Mouse (Mus musculus): Measurements from ENCODE around the gene Msl3l2. TPM values are rescaled to one million over a fixed set of nuclear protein-coding genes. Genes with fewer than 3 reads are reported as not detected.

The Msl3l2 gene
- polyA plus RNA-seq, 1 experiment from 2014 or later: 10.0 TPM

GRCm38 (mm10) chr10:56106996-56107334 is 248 bp downstream of the Msl3l2 start:
- 55% methylated on average over 1 of the region's 1 CpGs for WGBS
- ATAC-seq (ENCODE audit: insufficient read depth, low FRiP score, low TSS enrichment): peak; percentile 32; the same call in 1 of the 2 replicates
- H3K27ac ChIP-seq (ENCODE audit: low read depth, low read length): no peak overlapping the region
- H3K9me3 ChIP-seq (ENCODE audit: control insufficient read depth, low read length): no peaks in the 10 kb centered on the region
- no peaks in the 10 kb centered on the region for H3K27me3 ChIP-seq (ENCODE audit: control insufficient read depth, insufficient read depth, low read length)
- no peak for DNase-seq (ENCODE audit: low spot score)
- H3K9ac ChIP-seq (ENCODE audit: low read length): no peak overlapping the region
- H3K4me2 ChIP-seq (ENCODE audit: low read depth): no peak overlapping the region
- no peaks in the 10 kb centered on the region for H3K36me3 ChIP-seq (ENCODE audit: control insufficient read depth, insufficient read depth, low read length)
- no peaks in the 10 kb centered on the region for H3K4me1 ChIP-seq (ENCODE audit: control insufficient read depth, insufficient read depth, low read length)
- H3K4me3 ChIP-seq (ENCODE audit: low read depth, low read length): no peak overlapping the region

GRCm38 (mm10) chr10:56114951-56115635 is 8.4 kb downstream of the Msl3l2 start:
- Histone ChIP-seq H3K9me3 (ENCODE audit: control insufficient read depth, low read length) (no peaks in the 10 kb centered on the region), H3K36me3 (ENCODE audit: control insufficient read depth, insufficient read depth, low read length) (no peaks in the 10 kb centered on the region), H3K4me3 (ENCODE audit: low read depth, low read length) (peak overlapping the region; percentile 46), H3K4me2 (ENCODE audit: low read depth) (peak overlapping the region; percentile 68), H3K27ac (ENCODE audit: low read depth, low read length) (peak overlapping the region; percentile 70), H3K9ac (ENCODE audit: low read length) (peak overlapping the region; percentile 62), H3K4me1 (ENCODE audit: control insufficient read depth, insufficient read depth, low read length) (no peaks in the 10 kb centered on the region), H3K27me3 (ENCODE audit: control insufficient read depth, insufficient read depth, low read length) (no peaks in the 10 kb centered on the region)
- WGBS: 0% methylated on average over 39 of the region's 50 CpGs
- ATAC-seq (ENCODE audit: insufficient read depth, low FRiP score, low TSS enrichment): peak; percentile 90
- DNase-seq (ENCODE audit: low spot score): peak; percentile 82

- H3K4me1 ChIP-seq (ENCODE audit: control insufficient read depth, insufficient read depth, low read length): no peaks in the 10 kb centered on the region
- DNase-seq (ENCODE audit: low spot score): peak; percentile 56
- peak overlapping the region; percentile 70 for H3K27ac ChIP-seq (ENCODE audit: low read depth, low read length)
- peak overlapping the region; percentile 46 for H3K4me3 ChIP-seq (ENCODE audit: low read depth, low read length)
- H3K4me2 ChIP-seq (ENCODE audit: low read depth): peak overlapping the region; percentile 68
- H3K9me3 ChIP-seq (ENCODE audit: control insufficient read depth, low read length): no peaks in the 10 kb centered on the region
- H3K9ac ChIP-seq (ENCODE audit: low read length): peak overlapping the region; percentile 62
- no peaks in the 10 kb centered on the region for H3K36me3 ChIP-seq (ENCODE audit: control insufficient read depth, insufficient read depth, low read length)
- no peaks in the 10 kb centered on the region for H3K27me3 ChIP-seq (ENCODE audit: control insufficient read depth, insufficient read depth, low read length)
- ATAC-seq (ENCODE audit: insufficient read depth, low FRiP score, low TSS enrichment): peak; percentile 84
- 9% methylated on average over 27 of the region's 27 CpGs for WGBS
Measured at GRCm38 (mm10) chr10:56115636-56116180, 9.0 kb downstream of the Msl3l2 start.

DNA sequence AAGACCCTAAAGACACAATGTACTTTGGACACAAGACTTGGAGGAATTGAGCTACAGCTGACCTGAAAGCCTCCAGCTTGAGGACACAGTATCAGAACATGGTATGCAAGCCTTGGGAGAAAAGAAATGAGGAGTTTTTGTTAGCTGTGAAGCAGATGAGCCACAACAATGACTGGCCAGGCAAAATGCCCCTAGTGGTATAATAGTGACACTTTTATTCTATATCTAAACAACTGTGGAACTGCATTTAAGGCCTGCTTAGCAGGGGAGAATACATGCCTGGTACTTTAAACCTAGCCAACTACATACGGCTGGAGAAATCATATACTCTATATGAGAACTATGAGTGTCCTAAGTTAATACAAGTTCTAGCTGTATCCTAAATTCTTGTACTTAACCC is 20.3 kb downstream of the Msl3l2 start:
- Histone ChIP-seq H3K4me2 (ENCODE audit: low read depth) (no peak overlapping the region), H3K4me1 (ENCODE audit: control insufficient read depth, insufficient read depth, low read length) (no peaks in the 10 kb centered on the region), H3K4me3 (ENCODE audit: low read depth, low read length) (no peak overlapping the region), H3K27me3 (ENCODE audit: control insufficient read depth, insufficient read depth, low read length) (no peaks in the 10 kb centered on the region), H3K27ac (ENCODE audit: low read depth, low read length) (no peak overlapping the region), H3K9me3 (ENCODE audit: control insufficient read depth, low read length) (no peaks in the 10 kb centered on the region), H3K9ac (ENCODE audit: low read length) (no peak overlapping the region), H3K36me3 (ENCODE audit: control insufficient read depth, insufficient read depth, low read length) (no peaks in the 10 kb centered on the region)
- ATAC-seq (ENCODE audit: insufficient read depth, low FRiP score, low TSS enrichment) (no peak), DNase-seq (ENCODE audit: low spot score) (no peak)
- 94% methylated on average over 1 of the region's 1 CpGs for WGBS

DNA sequence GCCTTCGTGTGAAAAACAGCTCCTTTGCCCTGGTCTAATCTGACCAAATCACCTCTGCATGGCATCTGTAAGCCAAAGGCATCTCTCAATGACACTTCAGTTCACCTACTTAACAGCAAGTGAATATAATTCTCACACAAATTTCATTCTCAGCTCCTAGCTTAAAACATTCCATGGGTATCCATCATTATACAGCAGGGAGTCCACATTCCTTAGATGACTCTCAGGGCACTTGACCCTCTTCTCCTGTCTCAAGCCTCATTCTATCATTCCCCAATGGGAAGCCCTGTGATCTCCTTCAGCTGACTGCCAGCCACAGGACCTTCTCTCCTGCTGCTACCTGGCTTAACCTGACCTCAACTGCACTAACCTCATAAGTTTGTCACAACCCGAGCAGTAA is 22.9 kb downstream of the Msl3l2 start:
- no peak for ATAC-seq (ENCODE audit: insufficient read depth, low FRiP score, low TSS enrichment)
- no peak overlapping the region for H3K27ac ChIP-seq (ENCODE audit: low read depth, low read length)
- WGBS: 77% methylated on average over 2 of the region's 2 CpGs
- H3K4me2 ChIP-seq (ENCODE audit: low read depth): no peak overlapping the region
- no peak overlapping the region for H3K4me3 ChIP-seq (ENCODE audit: low read depth, low read length)
- H3K36me3 ChIP-seq (ENCODE audit: control insufficient read depth, insufficient read depth, low read length): no peaks in the 10 kb centered on the region
- no peaks in the 10 kb centered on the region for H3K27me3 ChIP-seq (ENCODE audit: control insufficient read depth, insufficient read depth, low read length)
- H3K4me1 ChIP-seq (ENCODE audit: control insufficient read depth, insufficient read depth, low read length): no peaks in the 10 kb centered on the region
- no peak for DNase-seq (ENCODE audit: low spot score)
- H3K9me3 ChIP-seq (ENCODE audit: control insufficient read depth, low read length): no peaks in the 10 kb centered on the region
- no peak overlapping the region for H3K9ac ChIP-seq (ENCODE audit: low read length)

DNA sequence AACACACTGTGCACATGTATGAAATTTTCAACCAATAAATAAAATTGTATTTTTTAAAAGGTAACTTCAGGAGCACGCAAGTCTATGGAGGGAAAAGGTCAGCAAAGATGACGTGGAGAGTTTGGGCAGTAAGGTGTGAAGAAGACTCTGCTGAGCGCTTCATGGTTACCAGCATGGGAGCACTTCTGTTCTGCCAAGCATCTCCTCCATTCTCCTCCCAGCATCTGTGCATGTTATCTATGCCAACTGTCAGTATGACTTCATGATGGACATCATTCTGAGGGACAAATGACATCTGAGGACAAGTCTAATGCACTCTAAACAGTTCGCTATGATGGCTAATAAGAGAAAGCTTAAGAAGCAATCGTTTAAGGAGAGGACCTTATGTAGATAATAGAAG is 30.5 kb downstream of the Msl3l2 start:
- Histone ChIP-seq H3K27me3 (ENCODE audit: control insufficient read depth, insufficient read depth, low read length) (no peaks in the 10 kb centered on the region), H3K4me2 (ENCODE audit: low read depth) (no peak overlapping the region), H3K27ac (ENCODE audit: low read depth, low read length) (no peak overlapping the region), H3K36me3 (ENCODE audit: control insufficient read depth, insufficient read depth, low read length) (no peaks in the 10 kb centered on the region), H3K9me3 (ENCODE audit: control insufficient read depth, low read length) (no peaks in the 10 kb centered on the region), H3K4me1 (ENCODE audit: control insufficient read depth, insufficient read depth, low read length) (no peaks in the 10 kb centered on the region), H3K4me3 (ENCODE audit: low read depth, low read length) (no peak overlapping the region), H3K9ac (ENCODE audit: low read length) (no peak overlapping the region)
- ATAC-seq (ENCODE audit: insufficient read depth, low FRiP score, low TSS enrichment): no peak
- no peak for DNase-seq (ENCODE audit: low spot score)
- 96% methylated on average over 5 of the region's 5 CpGs for WGBS

GRCm38 (mm10) chr10:56148920-56149319 is 42.2 kb downstream of the Msl3l2 start:
- Histone ChIP-seq H3K4me1 (ENCODE audit: control insufficient read depth, insufficient read depth, low read length) (no peaks in the 10 kb centered on the region), H3K36me3 (ENCODE audit: control insufficient read depth, insufficient read depth, low read length) (no peaks in the 10 kb centered on the region), H3K4me2 (ENCODE audit: low read depth) (no peak overlapping the region), H3K4me3 (ENCODE audit: low read depth, low read length) (no peak overlapping the region), H3K27me3 (ENCODE audit: control insufficient read depth, insufficient read depth, low read length) (no peaks in the 10 kb centered on the region), H3K27ac (ENCODE audit: low read depth, low read length) (no peak overlapping the region), H3K9ac (ENCODE audit: low read length) (no peak overlapping the region), H3K9me3 (ENCODE audit: control insufficient read depth, low read length) (no peaks in the 10 kb centered on the region)
- DNase-seq (ENCODE audit: low spot score) (no peak), ATAC-seq (ENCODE audit: insufficient read depth, low FRiP score, low TSS enrichment) (no peak)
- WGBS: 95% methylated on average over 3 of the region's 3 CpGs

GRCm38 (mm10) chr10:56156956-56157355 is 50.2 kb downstream of the Msl3l2 start:
- 92% methylated on average over 3 of the region's 3 CpGs for WGBS
- DNase-seq (ENCODE audit: low spot score) (no peak), ATAC-seq (ENCODE audit: insufficient read depth, low FRiP score, low TSS enrichment) (no peak)
- H3K9ac ChIP-seq (ENCODE audit: low read length): no peak overlapping the region
- H3K4me2 ChIP-seq (ENCODE audit: low read depth): no peak overlapping the region
- H3K27me3 ChIP-seq (ENCODE audit: control insufficient read depth, insufficient read depth, low read length): no peaks in the 10 kb centered on the region
- H3K27ac ChIP-seq (ENCODE audit: low read depth, low read length): no peak overlapping the region
- no peaks in the 10 kb centered on the region for H3K36me3 ChIP-seq (ENCODE audit: control insufficient read depth, insufficient read depth, low read length)
- H3K4me3 ChIP-seq (ENCODE audit: low read depth, low read length): no peak overlapping the region
- H3K9me3 ChIP-seq (ENCODE audit: control insufficient read depth, low read length): no peaks in the 10 kb centered on the region
- no peaks in the 10 kb centered on the region for H3K4me1 ChIP-seq (ENCODE audit: control insufficient read depth, insufficient read depth, low read length)

DNA sequence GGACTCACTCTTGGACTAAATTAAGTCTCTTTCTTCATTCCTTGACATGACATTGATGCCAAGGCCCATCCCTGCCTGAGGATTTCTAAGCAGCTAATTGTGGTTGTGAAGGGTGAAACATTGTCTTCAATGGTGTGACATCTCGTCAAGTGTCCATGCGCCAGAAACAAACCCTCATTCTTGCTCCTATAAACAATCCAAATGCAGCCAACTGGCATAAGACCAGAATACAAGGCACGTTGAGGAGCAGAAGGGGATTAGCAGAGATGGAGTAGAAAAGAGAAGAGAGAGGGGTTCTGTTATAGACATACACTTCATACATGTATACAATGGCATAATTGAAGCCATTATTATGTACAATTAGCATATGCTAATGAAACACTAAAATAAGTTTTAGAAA is 51.5 kb downstream of the Msl3l2 start:
- no peaks in the 10 kb centered on the region for H3K36me3 ChIP-seq (ENCODE audit: control insufficient read depth, insufficient read depth, low read length)
- H3K4me1 ChIP-seq (ENCODE audit: control insufficient read depth, insufficient read depth, low read length): no peaks in the 10 kb centered on the region
- WGBS: 73% methylated on average over 3 of the region's 3 CpGs
- H3K4me2 ChIP-seq (ENCODE audit: low read depth): no peak overlapping the region
- no peak overlapping the region for H3K4me3 ChIP-seq (ENCODE audit: low read depth, low read length)
- no peak overlapping the region for H3K9ac ChIP-seq (ENCODE audit: low read length)
- H3K27me3 ChIP-seq (ENCODE audit: control insufficient read depth, insufficient read depth, low read length): no peaks in the 10 kb centered on the region
- no peak for ATAC-seq (ENCODE audit: insufficient read depth, low FRiP score, low TSS enrichment)
- no peak for DNase-seq (ENCODE audit: low spot score)
- no peak overlapping the region for H3K27ac ChIP-seq (ENCODE audit: low read depth, low read length)
- no peaks in the 10 kb centered on the region for H3K9me3 ChIP-seq (ENCODE audit: control insufficient read depth, low read length)

All from neural tube, embryonic 11.5 days (tissue).